Mouse (Mus musculus): ENCODE measurements around the gene Ythdf1. TPM values are rescaled to one million over a fixed set of nuclear protein-coding genes. Genes with fewer than 3 reads are reported as not detected.

The Ythdf1 gene
- polyA plus RNA-seq, 1 experiment from 2014 or later, result 24.2 TPM

DNA sequence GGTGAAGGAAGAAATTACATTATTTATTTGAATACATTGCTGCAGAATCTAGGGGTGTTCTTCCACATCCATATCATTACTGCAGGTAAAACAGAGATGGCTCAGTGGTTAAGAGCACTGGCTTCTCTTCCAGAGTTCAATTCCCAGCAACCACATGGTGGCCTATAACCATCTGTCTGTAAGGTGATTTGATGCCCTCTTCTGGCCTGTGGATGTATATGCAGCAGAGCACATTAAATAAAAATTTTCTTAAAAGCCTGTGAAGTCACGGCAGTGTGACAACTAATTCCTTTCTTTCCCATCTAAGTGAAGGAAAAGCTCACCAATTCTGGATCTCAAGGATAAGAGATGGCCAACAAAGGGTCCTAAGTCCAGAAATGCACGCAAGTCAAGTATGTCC, 18.7 kb downstream of the Ythdf1 start:
- peaks cover 12% of the 10 kb centered on the region; the same call in 1 of the 2 replicates for H3K36me3 ChIP-seq (ENCODE audit: control insufficient read depth, insufficient read depth)
- H3K27me3 ChIP-seq (replicated peaks; ENCODE audit: control insufficient read depth, insufficient read depth, low read length), result no peaks in the 10 kb centered on the region
- no peak overlapping the region for H3K9ac ChIP-seq (ENCODE audit: low read depth, low read length)
- H3K4me1 ChIP-seq (replicated peaks; ENCODE audit: control insufficient read depth, insufficient read depth, low read length), result no peaks in the 10 kb centered on the region
- H3K4me2 ChIP-seq (replicated peaks; ENCODE audit: low read depth), result no peak overlapping the region
- no peak overlapping the region for H3K4me3 ChIP-seq (ENCODE audit: low read depth, low read length)
- ATAC-seq, result no peak
- peak; percentile 68 for TF ChIP-seq CTCF (IDR thresholded peaks at IDR 0.05; ENCODE audit: low read depth)
- no peak overlapping the region for H3K27ac ChIP-seq (ENCODE audit: low read depth, low read length)
- no peaks in the 10 kb centered on the region for H3K9me3 ChIP-seq (ENCODE audit: control insufficient read depth)
- WGBS, result 43% methylated on average over 2 of the region's 2 CpGs

DNA sequence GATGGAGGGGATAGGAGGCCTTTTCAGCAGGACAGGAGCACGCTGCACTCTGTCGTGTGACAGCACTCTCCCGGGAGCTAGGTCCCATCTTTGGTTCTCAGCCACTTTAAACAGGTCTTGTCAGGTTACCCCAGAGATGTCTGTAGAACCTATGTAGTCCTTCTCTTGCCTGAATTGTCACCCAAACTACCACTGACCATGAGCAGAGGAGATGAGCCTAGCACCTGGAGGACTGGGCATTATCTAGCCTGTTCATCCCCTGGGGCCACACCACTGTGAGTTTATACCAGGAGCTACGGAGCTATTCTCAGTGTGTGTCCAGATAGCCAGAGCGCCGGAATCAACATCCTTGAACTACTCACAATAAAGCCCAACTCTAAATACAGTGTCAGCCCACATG, 22.9 kb downstream of the Ythdf1 start:
- no peak overlapping the region for H3K9ac ChIP-seq (ENCODE audit: low read depth, low read length)
- no peak overlapping the region for H3K4me3 ChIP-seq (ENCODE audit: low read depth, low read length)
- H3K9me3 ChIP-seq (ENCODE audit: control insufficient read depth), result no peaks in the 10 kb centered on the region
- no peaks in the 10 kb centered on the region for H3K36me3 ChIP-seq (ENCODE audit: control insufficient read depth, insufficient read depth)
- H3K4me1 ChIP-seq (replicated peaks; ENCODE audit: control insufficient read depth, insufficient read depth, low read length), result 0 out of 2 replicates have a peak, but pooled peaks cover 3% of the 10 kb centered on the region
- ATAC-seq, result no peak
- peaks cover 39% of the 10 kb centered on the region for H3K27me3 ChIP-seq (replicated peaks; ENCODE audit: control insufficient read depth, insufficient read depth, low read length)
- TF ChIP-seq CTCF (IDR thresholded peaks at IDR 0.05; ENCODE audit: low read depth), result no peak
- H3K4me2 ChIP-seq (replicated peaks; ENCODE audit: low read depth), result no peak overlapping the region
- 78% methylated on average over 6 of the region's 6 CpGs for WGBS
- H3K27ac ChIP-seq (ENCODE audit: low read depth, low read length), result no peak overlapping the region

DNA sequence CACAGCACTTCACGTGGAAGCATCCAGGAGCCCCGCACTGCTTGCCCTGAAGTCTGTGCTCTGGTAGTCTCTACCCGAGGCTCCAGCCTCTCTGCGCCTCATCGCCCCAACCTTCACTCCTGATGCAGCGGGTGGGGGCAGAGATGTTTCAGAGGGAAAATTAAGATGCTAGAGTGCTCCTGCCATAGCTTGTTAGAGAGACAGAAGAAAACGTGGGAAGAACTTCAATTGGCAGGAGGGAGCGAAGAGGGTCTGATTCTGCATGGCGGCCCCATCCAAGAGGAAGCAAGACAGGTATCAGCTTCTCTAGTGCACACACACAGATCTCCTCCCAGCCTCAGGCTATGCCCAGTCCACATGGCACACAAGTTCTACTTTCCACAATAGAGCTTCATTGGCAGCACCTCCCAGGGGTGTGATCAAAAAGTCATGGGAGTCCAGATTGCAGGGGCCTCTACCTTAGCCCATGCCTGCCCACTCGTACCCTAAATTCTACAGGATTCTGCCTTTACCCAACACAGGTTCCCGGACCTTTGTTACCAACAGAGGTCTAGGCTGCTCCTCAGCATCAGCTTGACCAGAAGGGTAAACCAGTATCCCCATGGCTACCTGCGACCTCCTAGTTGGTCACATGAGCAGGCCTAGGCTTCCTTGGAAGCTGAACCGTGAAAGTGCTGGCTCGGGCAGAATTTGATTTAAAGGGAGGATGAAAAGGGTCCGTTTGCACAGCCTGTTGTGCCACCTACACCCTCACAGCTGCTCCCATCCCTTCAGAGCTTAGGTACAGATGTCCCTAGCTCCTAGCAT, 23.7 kb downstream of the Ythdf1 start:
- Histone ChIP-seq H3K9ac (ENCODE audit: low read depth, low read length) (no peak overlapping the region), H3K4me3 (ENCODE audit: low read depth, low read length) (no peak overlapping the region), H3K27ac (ENCODE audit: low read depth, low read length) (no peak overlapping the region), H3K27me3 (replicated peaks; ENCODE audit: control insufficient read depth, insufficient read depth, low read length) (peaks cover 47% of the 10 kb centered on the region), H3K36me3 (ENCODE audit: control insufficient read depth, insufficient read depth) (no peaks in the 10 kb centered on the region), H3K4me2 (replicated peaks; ENCODE audit: low read depth) (no peak overlapping the region), H3K9me3 (ENCODE audit: control insufficient read depth) (no peaks in the 10 kb centered on the region), H3K4me1 (replicated peaks; ENCODE audit: control insufficient read depth, insufficient read depth, low read length) (0 out of 2 replicates have a peak, but pooled peaks cover 3% of the 10 kb centered on the region)
- no peak for TF ChIP-seq CTCF (IDR thresholded peaks at IDR 0.05; ENCODE audit: low read depth)
- ATAC-seq, result no peak
- 73% methylated on average over 15 of the region's 15 CpGs for WGBS

- no peaks in the 10 kb centered on the region for H3K9me3 ChIP-seq (ENCODE audit: control insufficient read depth)
These were observed 24.8 kb downstream of the Ythdf1 start for GRCm38 (mm10) chr2:180895837-180896525.

DNA sequence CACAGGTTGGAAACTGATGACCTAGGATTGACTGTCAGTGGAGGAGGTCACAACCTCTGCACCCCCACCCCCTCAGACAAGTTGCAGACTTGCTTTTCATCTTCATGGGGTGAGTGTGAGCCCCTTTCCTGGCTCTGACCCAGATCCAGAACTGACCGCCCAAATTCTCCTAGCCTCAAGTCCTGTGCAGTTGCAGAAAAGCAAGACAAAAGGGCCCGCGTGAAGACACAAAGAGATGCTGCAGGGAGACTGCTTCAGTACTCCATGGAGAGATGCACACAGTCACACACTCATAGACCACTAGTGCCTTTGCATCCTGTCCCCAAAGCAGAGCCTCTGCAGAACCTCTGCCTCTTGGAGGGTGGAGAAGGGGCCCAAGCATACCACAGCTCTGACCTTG, 25.4 kb downstream of the Ythdf1 start:
- no peak for ATAC-seq
- H3K4me1 ChIP-seq (replicated peaks; ENCODE audit: control insufficient read depth, insufficient read depth, low read length), result 0 out of 2 replicates have a peak, but pooled peaks cover 3% of the 10 kb centered on the region
- H3K36me3 ChIP-seq (ENCODE audit: control insufficient read depth, insufficient read depth), result no peaks in the 10 kb centered on the region
- TF ChIP-seq CTCF (IDR thresholded peaks at IDR 0.05; ENCODE audit: low read depth), result no peak
- 79% methylated on average over 3 of the region's 3 CpGs for WGBS
- no peak overlapping the region for H3K27ac ChIP-seq (ENCODE audit: low read depth, low read length)
- H3K9me3 ChIP-seq (ENCODE audit: control insufficient read depth), result no peaks in the 10 kb centered on the region
- no peak overlapping the region for H3K4me3 ChIP-seq (ENCODE audit: low read depth, low read length)
- no peak overlapping the region for H3K4me2 ChIP-seq (replicated peaks; ENCODE audit: low read depth)
- no peak overlapping the region for H3K9ac ChIP-seq (ENCODE audit: low read depth, low read length)
- peaks cover 64% of the 10 kb centered on the region for H3K27me3 ChIP-seq (replicated peaks; ENCODE audit: control insufficient read depth, insufficient read depth, low read length)

More at GRCm38 (mm10) chr2:180895837-180896525, 24.8 kb downstream of the Ythdf1 start:
- Histone ChIP-seq H3K4me3 (ENCODE audit: low read depth, low read length) (no peak overlapping the region), H3K27ac (ENCODE audit: low read depth, low read length) (no peak overlapping the region), H3K36me3 (ENCODE audit: control insufficient read depth, insufficient read depth) (no peaks in the 10 kb centered on the region), H3K4me2 (replicated peaks; ENCODE audit: low read depth) (no peak overlapping the region), H3K27me3 (replicated peaks; ENCODE audit: control insufficient read depth, insufficient read depth, low read length) (peaks cover 57% of the 10 kb centered on the region), H3K9ac (ENCODE audit: low read depth, low read length) (no peak overlapping the region), H3K4me1 (replicated peaks; ENCODE audit: control insufficient read depth, insufficient read depth, low read length) (0 out of 2 replicates have a peak, but pooled peaks cover 3% of the 10 kb centered on the region)
- TF ChIP-seq CTCF (IDR thresholded peaks at IDR 0.05; ENCODE audit: low read depth), result no peak
- no peak for ATAC-seq
- 71% methylated on average over 11 of the region's 11 CpGs for whole genome bisulfite sequencing

DNA sequence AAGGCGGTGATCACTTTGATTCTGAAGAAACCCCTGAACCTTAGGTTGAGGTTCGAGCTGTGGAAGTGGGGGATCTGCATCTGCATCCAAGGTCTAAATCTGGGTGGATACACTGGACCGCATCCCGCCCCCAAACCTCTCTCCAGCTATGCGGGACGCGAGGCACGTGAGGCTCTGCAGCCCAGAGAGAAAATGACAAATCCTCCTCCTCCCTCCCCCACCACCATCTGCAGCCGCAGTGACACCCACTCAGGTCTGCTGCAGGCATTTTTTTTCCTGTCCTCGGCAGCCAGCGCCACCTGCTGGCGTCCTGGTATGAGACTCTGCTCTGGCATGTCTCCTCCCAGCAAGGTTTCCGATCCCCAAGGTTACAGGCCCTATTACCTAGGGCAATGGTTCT, 26.0 kb downstream of the Ythdf1 start:
- Histone ChIP-seq H3K4me2 (replicated peaks; ENCODE audit: low read depth) (peak overlapping the region; percentile 76; the same call in 1 of the 2 replicates), H3K9ac (ENCODE audit: low read depth, low read length) (no peak overlapping the region), H3K4me1 (replicated peaks; ENCODE audit: control insufficient read depth, insufficient read depth, low read length) (0 out of 2 replicates have a peak, but pooled peaks cover 3% of the 10 kb centered on the region), H3K36me3 (ENCODE audit: control insufficient read depth, insufficient read depth) (no peaks in the 10 kb centered on the region), H3K27ac (ENCODE audit: low read depth, low read length) (no peak overlapping the region), H3K9me3 (ENCODE audit: control insufficient read depth) (no peaks in the 10 kb centered on the region), H3K4me3 (ENCODE audit: low read depth, low read length) (peak overlapping the region; percentile 41), H3K27me3 (replicated peaks; ENCODE audit: control insufficient read depth, insufficient read depth, low read length) (peaks cover 70% of the 10 kb centered on the region)
- no peak for ATAC-seq
- 2% methylated on average over 13 of the region's 13 CpGs for WGBS
- TF ChIP-seq CTCF (IDR thresholded peaks at IDR 0.05; ENCODE audit: low read depth), result peak; percentile 78

Measured in intestine, postnatal 0 days (tissue).